Mouse (Mus musculus) forebrain, embryonic 10.5 days (tissue): ENCODE measurements around the gene Mroh2a. TPM values are rescaled to one million over a fixed set of nuclear protein-coding genes. Genes with fewer than 3 reads are reported as not detected.

Source experiments
- polyA plus RNA-seq: library from polyadenylated mRNA; unstranded; fragments of >200 nt; fragmentation: Nextera tagmentation; extraction: Ambion mirVana; gene quantifications from 2 replicates; pipeline ENCODE4 v1.2.1, GENCODE M21; 2016

The Mroh2a gene
- polyA plus RNA-seq, 1 experiment from 2014 or later, result 1.4 TPM

Other genes starting within 250 kb of the Mroh2a start
- 33.0 and 36.9 TPM in 2 replicates for gene Usp40, start 218.4 kb upstream of the Mroh2a start, polyA plus RNA-seq
- not detected in 2 replicates for gene Ugt1a10, start 171.6 kb upstream of the Mroh2a start, polyA plus RNA-seq
- not detected in 2 replicates for gene Ugt1a9, start 156.2 kb upstream of the Mroh2a start, polyA plus RNA-seq
- gene Ugt1a8, start 139.2 kb upstream of the Mroh2a start, polyA plus RNA-seq, result not detected in 2 replicates
- 0.32 and 0.34 TPM in 2 replicates for gene Ugt1a7c, start 131.9 kb upstream of the Mroh2a start, polyA plus RNA-seq
- not detected in 2 replicates for gene Ugt1a6b, start 123.7 kb upstream of the Mroh2a start, polyA plus RNA-seq
- gene Ugt1a6a, start 92.2 kb upstream of the Mroh2a start, polyA plus RNA-seq, result 0.14 and 0.20 TPM in 2 replicates
- not detected in 2 replicates for gene Ugt1a5, start 61.0 kb upstream of the Mroh2a start, polyA plus RNA-seq
- gene Ugt1a2, start 26.4 kb upstream of the Mroh2a start, polyA plus RNA-seq, result 0.07 TPM in 1 of 2 replicates, not detected in the other
- gene Dnajb3, start 21.2 kb upstream of the Mroh2a start, polyA plus RNA-seq, result 8.5 and 9.5 TPM in 2 replicates
- 0.07 TPM in 1 of 2 replicates, not detected in the other for gene Ugt1a1, start 15.0 kb upstream of the Mroh2a start, polyA plus RNA-seq
- gene Hjurp, start 50.6 kb downstream of the Mroh2a start, polyA plus RNA-seq, result 223 and 224 TPM in 2 replicates
- not detected in 2 replicates for gene Trpm8, start 50.7 kb downstream of the Mroh2a start, polyA plus RNA-seq
- not detected in 2 replicates for gene Spp2, start 180.0 kb downstream of the Mroh2a start, polyA plus RNA-seq